Mouse (Mus musculus) monocyte, adult 5-6 weeks (primary cell): ENCODE measurements around the gene Mup16. TPM values are rescaled to one million over a fixed set of nuclear protein-coding genes. Genes with fewer than 3 reads are reported as not detected.
"Not testable (repeated sequence)": the region's sequence is repeated elsewhere in the genome, so short reads cannot be mapped to it uniquely, and the experiment has no call there.

ENCODE experiments used
- ATAC-seq: fragments of 153-309, 156-312 bp; replicated peaks from 2 replicates; pipeline ENCODE4 v1.8.0; 2017; ENCODE audit warnings: mild to moderate bottlenecking; ENCODE audit not compliant: low TSS enrichment, insufficient number of reproducible peaks, severe bottlenecking, poor library complexity, low FRiP score
- total RNA-seq: library from RNA; stranded (forward); fragments of 200-1000, 200-491, 200-594 nt; gene quantifications from 3 replicates; pipeline ENCODE4 v1.2.3, GENCODE M21; 2017

Gene Mup16
- not detected in 3 replicates for total RNA-seq

- not testable (repeated sequence) for ATAC-seq
These were observed at the start of gene Mup16 for GRCm38 (mm10) chr4:61519431-61519830. Gene Mup16 (minus strand): TSS chr4:61519531.

- ATAC-seq, result not testable (repeated sequence)
These were observed 36.6 kb upstream of the Mup16 start for GRCm38 (mm10) chr4:61555887-61556286.

Other genes with a start within 250 kb of the Mup16 start
- gene Mup14, start 215.5 kb downstream of the Mup16 start, total RNA-seq, result not detected in 3 replicates
- gene Mup15, start 79.8 kb downstream of the Mup16 start, total RNA-seq, result not detected in 3 replicates
- not detected in 3 replicates for gene Mup17, start 76.3 kb upstream of the Mup16 start, total RNA-seq
- not detected in 3 replicates for gene Mup18, start 154.6 kb upstream of the Mup16 start, total RNA-seq